43 mouse cellular contexts compared by ENCODE assay signal in genomic region chr9:75328047-75328446, GRCm38 (mm10). TPM values are rescaled to one million over a fixed set of nuclear protein-coding genes. Genes with fewer than 3 reads are reported as not detected.
"Had no signal": no experiment of that assay in that cellular context is flagged by ENCODE, and none has a peak within 500 bp of the region (broad histone marks: within the 10 kb centered on the region; RNA-seq: fewer than 3 reads in every experiment).

No protein-coding gene starts in this region.

- H3K4me1 ChIP-seq: limb, embryonic 10.5 days; limb, embryonic 12.5 days; limb, embryonic 13.5 days; limb, embryonic 15.5 days; liver, embryonic 12.5 days; liver, embryonic 13.5 days; liver, embryonic 15.5 days; lung, embryonic 15.5 days; midbrain, embryonic 12.5 days; midbrain, embryonic 13.5 days; midbrain, embryonic 15.5 days had no signal

- H3K9me3 ChIP-seq: limb, embryonic 10.5 days; limb, embryonic 12.5 days; limb, embryonic 13.5 days; limb, embryonic 15.5 days; liver, embryonic 12.5 days; liver, embryonic 13.5 days; liver, embryonic 15.5 days; lung, embryonic 15.5 days; megakaryocyte, embryonic 14.5 days; midbrain, embryonic 12.5 days; midbrain, embryonic 13.5 days; midbrain, embryonic 15.5 days had no signal

- H3K9ac ChIP-seq: limb, embryonic 12.5 days; limb, embryonic 13.5 days; limb, embryonic 15.5 days; liver, embryonic 12.5 days; liver, embryonic 13.5 days; liver, embryonic 14.5 days; liver, embryonic 15.5 days; liver, postnatal 0 days; lung, embryonic 14.5 days; lung, embryonic 15.5 days; midbrain, embryonic 12.5 days; midbrain, embryonic 13.5 days; midbrain, embryonic 15.5 days had no signal

- H3K27me3 ChIP-seq: limb, embryonic 12.5 days; limb, embryonic 13.5 days; limb, embryonic 15.5 days; liver, embryonic 12.5 days; liver, embryonic 13.5 days; liver, embryonic 15.5 days; lung, embryonic 15.5 days; megakaryocyte, embryonic 14.5 days; midbrain, embryonic 12.5 days; midbrain, embryonic 13.5 days; midbrain, embryonic 15.5 days had no signal

- H3K4me2 ChIP-seq: limb, embryonic 12.5 days; limb, embryonic 13.5 days; limb, embryonic 15.5 days; liver, embryonic 11.5 days; liver, embryonic 12.5 days; liver, embryonic 13.5 days; liver, embryonic 15.5 days; lung, embryonic 14.5 days; lung, embryonic 15.5 days; midbrain, embryonic 11.5 days; midbrain, embryonic 12.5 days; midbrain, embryonic 13.5 days; midbrain, embryonic 15.5 days had no signal

- DNase-seq: left cerebral cortex, postnatal 4 days; liver; liver, embryonic 13.5 days; liver, postnatal 0 days; lung, adult 18-20 months; lung, adult 2 months; lung, embryonic 14.5 days; lung, postnatal 10 days; lung, postnatal 14 days; lung, postnatal 36 days; lung, postnatal 4 days; midbrain, embryonic 14.5 days had no signal

- H3K36me3 ChIP-seq: liver, embryonic 12.5 days; liver, embryonic 13.5 days; liver, embryonic 15.5 days had no signal

- H3K4me3 ChIP-seq: left cerebral cortex, adult 2 months; limb, embryonic 10.5 days; limb, embryonic 12.5 days; limb, embryonic 13.5 days; limb, embryonic 15.5 days; liver, embryonic 12.5 days; liver, embryonic 13.5 days; liver, embryonic 15.5 days; lung, embryonic 15.5 days; megakaryocyte, embryonic 14.5 days; midbrain, embryonic 12.5 days; midbrain, embryonic 13.5 days; midbrain, embryonic 15.5 days; myocyte had no signal

- H3K27ac ChIP-seq: left cerebral cortex, adult 2 months; limb, embryonic 10.5 days; limb, embryonic 12.5 days; limb, embryonic 13.5 days; limb, embryonic 15.5 days; liver, embryonic 12.5 days; liver, embryonic 13.5 days; liver, embryonic 14.5 days; liver, embryonic 15.5 days; lung, embryonic 15.5 days; macrophage; midbrain, embryonic 12.5 days; midbrain, embryonic 13.5 days; midbrain, embryonic 15.5 days had no signal

RNA-seq across cellular contexts. Expression of gene Bcl2l10, which starts 19.5 kb away (rescaled TPM):
- total RNA-seq: left cerebral cortex, adult 18-20 months; left cerebral cortex, adult 2 months; left cerebral cortex, postnatal 25 days; left cerebral cortex, postnatal 36 days; liver, adult 2 months; megakaryocyte progenitor cell, adult 5-6 weeks; megakaryocyte, adult 5-6 weeks; megakaryocyte-erythroid progenitor cell, adult 5-6 weeks; midbrain, postnatal 0 days; monocyte, adult 5-6 weeks had no signal
- polyA plus RNA-seq: limb, embryonic 10.5 days; limb, embryonic 11.5 days; limb, embryonic 12.5 days; limb, embryonic 13.5 days; limb, embryonic 14.5 days; limb, embryonic 15.5 days; liver, adult 2 months; liver, embryonic 11.5 days; liver, embryonic 12.5 days; liver, embryonic 13.5 days; liver, embryonic 14.5 days; liver, embryonic 15.5 days; liver, embryonic 16.5 days; liver, postnatal 0 days; lung, embryonic 14.5 days; lung, embryonic 15.5 days; lung, embryonic 16.5 days; macrophage; midbrain, embryonic 11.5 days; midbrain, embryonic 12.5 days; midbrain, embryonic 13.5 days; midbrain, embryonic 14.5 days; midbrain, embryonic 15.5 days; midbrain, embryonic 16.5 days; midbrain, postnatal 0 days; myocyte had no signal
